Mouse (Mus musculus) adrenal gland, postnatal 4 days (tissue): Measurements from ENCODE around the gene Slc36a4. TPM values are rescaled to one million over a fixed set of nuclear protein-coding genes. Genes with fewer than 3 reads are reported as not detected.

Source experiments
- DNase-seq, 2 experiments: peaks; one replicate each; pipeline ENCODE4 v3.0.0; 2021 to 2022; ENCODE audit warnings: low spot score in 2 of 2, mixed read lengths in 2 of 2
- total RNA-seq, 2 experiments: library from RNA; stranded (reverse); gene quantifications; 2 replicates each; pipeline ENCODE4 v1.2.3; 2021

Gene Slc36a4
- total RNA-seq, 2 experiments from 2014 or later = 34.6 to 38.6 TPM

GRCm38 (mm10) chr9:15721226-15721833, 11.8 kb downstream of the Slc36a4 start:
- no peak for DNase-seq

GRCm38 (mm10) chr9:15722506-15722905, 13.0 kb downstream of the Slc36a4 start:
- DNase-seq = no peak

- no peak for DNase-seq
Measured at GRCm38 (mm10) chr9:15727168-15727567, 17.6 kb downstream of the Slc36a4 start.

GRCm38 (mm10) chr9:15731758-15732748, 22.5 kb downstream of the Slc36a4 start:
- DNase-seq = no peak

GRCm38 (mm10) chr9:15734056-15734866, 24.7 kb downstream of the Slc36a4 start:
- no peak for DNase-seq

- DNase-seq = no peak
Measured at GRCm38 (mm10) chr9:15734867-15735131, 25.3 kb downstream of the Slc36a4 start.

- DNase-seq = no peak
Measured at GRCm38 (mm10) chr9:15737522-15737921, 28.0 kb downstream of the Slc36a4 start.

- DNase-seq = no peak
Measured at GRCm38 (mm10) chr9:15741428-15741827, 31.9 kb downstream of the Slc36a4 start.

- DNase-seq = no peak
Measured at GRCm38 (mm10) chr9:15741931-15742330, 32.4 kb downstream of the Slc36a4 start.

- no peak for DNase-seq
Measured at GRCm38 (mm10) chr9:15745985-15746607, 36.6 kb downstream of the Slc36a4 start.

- DNase-seq = no peak
Measured at GRCm38 (mm10) chr9:15746636-15747035, 37.1 kb downstream of the Slc36a4 start.

- no peak for DNase-seq
Measured at GRCm38 (mm10) chr9:15748383-15748782, 38.8 kb downstream of the Slc36a4 start.

- DNase-seq = no peak
Measured at GRCm38 (mm10) chr9:15759318-15759717, 49.8 kb downstream of the Slc36a4 start.

GRCm38 (mm10) chr9:15766379-15766778, 56.8 kb downstream of the Slc36a4 start:
- no peak for DNase-seq

- DNase-seq = no peak
Measured at GRCm38 (mm10) chr9:15766821-15767220, 57.3 kb downstream of the Slc36a4 start.

- no peak for DNase-seq
Measured at GRCm38 (mm10) chr9:15772766-15773165, 63.2 kb downstream of the Slc36a4 start.

- DNase-seq = no peak
Measured at GRCm38 (mm10) chr9:15773426-15773825, 63.9 kb downstream of the Slc36a4 start.

GRCm38 (mm10) chr9:15774911-15775310, 65.4 kb downstream of the Slc36a4 start:
- no peak for DNase-seq

- no peak for DNase-seq
Measured at GRCm38 (mm10) chr9:15781936-15782335, 72.4 kb downstream of the Slc36a4 start.

- no peak for DNase-seq
Measured at GRCm38 (mm10) chr9:15786192-15786591, 76.7 kb downstream of the Slc36a4 start.

- DNase-seq = no peak
Measured at GRCm38 (mm10) chr9:15786610-15787009, 77.1 kb downstream of the Slc36a4 start.
